Mouse (Mus musculus) intestine, postnatal 0 days (tissue): ENCODE measurements at regions not wholly inside any gene's neighbourhood (a gene's known extent, or its start where the extent isn't known, plus 50 kb on each side); places are given as distances from the start of the nearest gene placed in this dataset.

Source experiments
- ATAC-seq: fragments of 200-750 bp; cut with Nextera tagmentation; 2 replicates; pipeline ENCODE4 v1.8.0; 2017; ENCODE audit warnings: mild to moderate bottlenecking, moderate TSS enrichment, moderate library complexity
- H3K27ac ChIP-seq: fragments of 300-500 bp; sonication (generic); 2 replicates; pipeline ENCODE4 v1.5.1; 2014; ENCODE audit warnings: mild to moderate bottlenecking, low read depth, low read length, moderate library complexity
- H3K27me3 ChIP-seq: fragments of 300-500 bp; sonication (generic); replicated peaks from 2 replicates; pipeline ENCODE4 v1.6.1; 2014; ENCODE audit warnings: low read length, mixed read lengths; ENCODE audit not compliant: control insufficient read depth, insufficient read depth
- H3K36me3 ChIP-seq: fragments of 300-500 bp; sonication (generic); 2 replicates; pipeline ENCODE4 v1.6.1; 2014; ENCODE audit warnings: mild to moderate bottlenecking, moderate library complexity; ENCODE audit not compliant: control insufficient read depth, insufficient read depth
- H3K4me1 ChIP-seq: fragments of 300-500 bp; sonication (generic); replicated peaks from 2 replicates; pipeline ENCODE4 v1.6.1; 2014; ENCODE audit warnings: antibody characterized with exemption, low read length, mixed read lengths; ENCODE audit not compliant: control insufficient read depth, insufficient read depth
- H3K4me2 ChIP-seq: fragments of 300-500 bp; sonication (generic); replicated peaks from 2 replicates; pipeline ENCODE4 v1.6.1; 2014; ENCODE audit warnings: low read depth, mild to moderate bottlenecking, moderate library complexity
- H3K4me3 ChIP-seq: fragments of 300-500 bp; sonication (generic); 2 replicates; pipeline ENCODE4 v1.5.1; 2014; ENCODE audit warnings: low read depth, low read length
- H3K9ac ChIP-seq: fragments of 300-500 bp; sonication (generic); 2 replicates; pipeline ENCODE4 v1.6.1; 2014; ENCODE audit warnings: mild to moderate bottlenecking, low read depth, low read length
- H3K9me3 ChIP-seq: fragments of 300-500 bp; sonication (generic); 2 replicates; pipeline ENCODE4 v1.6.1; 2016; ENCODE audit warnings: mixed run types; ENCODE audit not compliant: control insufficient read depth
- CTCF ChIP-seq: sonication (generic); IDR thresholded peaks from 2 replicates; pipeline ENCODE4 v1.5.1; 2016; ENCODE audit warnings: low read depth, mild to moderate bottlenecking, control low read depth, antibody characterized with exemption, moderate library complexity
- WGBS: fragments of 180-500 bp; shearing (Covaris S2); extraction: QIAGEN DNeasy Blood & Tissue Kit; methylation state at CpG from one replicate; pipeline ENCODE4 v1.1.7; 2014; 5-methylcytosine and 5-hydroxymethylcytosine counted together

DNA sequence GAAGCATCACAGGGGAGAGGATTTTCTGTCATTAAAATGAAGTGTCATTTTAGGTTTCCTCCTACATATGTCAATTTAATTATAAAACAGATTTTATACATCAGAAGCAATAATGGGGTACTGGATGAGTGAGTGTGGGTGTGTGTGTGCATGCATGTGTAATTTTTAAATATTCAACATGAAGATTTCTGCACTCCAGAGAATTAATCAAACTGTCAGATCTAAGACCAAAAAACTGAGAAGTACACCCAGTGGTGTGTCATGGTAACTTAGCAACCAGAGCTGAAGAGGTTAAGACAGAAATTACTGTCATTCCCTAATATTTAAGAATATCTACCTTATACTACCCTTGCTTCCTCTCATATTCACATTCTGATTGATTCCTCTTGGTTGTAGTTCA is 919.0 kb downstream of the Poteg start:
- Histone ChIP-seq H3K9me3 (no peaks in the 10 kb centered on the region), H3K9ac (no peak overlapping the region), H3K36me3 (no peaks in the 10 kb centered on the region), H3K4me3 (no peak overlapping the region), H3K27ac (no peak overlapping the region), H3K4me1 (no peaks in the 10 kb centered on the region), H3K27me3 (no peaks in the 10 kb centered on the region), H3K4me2 (no peak overlapping the region)
- no peak for ATAC-seq
- TF ChIP-seq CTCF = no peak

DNA sequence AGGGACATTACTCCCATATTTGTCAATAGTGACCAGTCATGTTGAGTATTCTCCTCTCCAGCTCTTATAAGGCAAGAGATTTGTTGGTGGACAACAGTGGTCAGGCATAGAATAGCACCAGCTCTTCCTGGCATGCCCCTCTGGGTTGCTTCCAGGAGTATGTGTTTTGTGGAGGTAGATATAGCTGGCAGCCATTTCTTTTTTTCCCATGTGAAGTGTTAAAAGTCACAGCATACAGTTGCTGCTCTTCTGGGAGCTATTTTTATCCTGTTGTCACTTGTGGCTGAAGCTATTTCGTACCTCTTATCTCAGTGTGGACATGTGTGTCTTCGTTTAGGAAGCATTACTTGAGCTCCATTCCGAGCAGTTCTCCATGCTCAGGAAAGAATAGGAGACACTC is 919.9 kb downstream of the Poteg start:
- Histone ChIP-seq H3K4me1 (no peaks in the 10 kb centered on the region), H3K9ac (no peak overlapping the region), H3K9me3 (no peaks in the 10 kb centered on the region), H3K4me3 (no peak overlapping the region), H3K27ac (no peak overlapping the region), H3K36me3 (no peaks in the 10 kb centered on the region), H3K27me3 (no peaks in the 10 kb centered on the region), H3K4me2 (no peak overlapping the region)
- no peak for ATAC-seq
- 68% methylated on average over 3 of the region's 3 CpGs for WGBS
- no peak for TF ChIP-seq CTCF

DNA sequence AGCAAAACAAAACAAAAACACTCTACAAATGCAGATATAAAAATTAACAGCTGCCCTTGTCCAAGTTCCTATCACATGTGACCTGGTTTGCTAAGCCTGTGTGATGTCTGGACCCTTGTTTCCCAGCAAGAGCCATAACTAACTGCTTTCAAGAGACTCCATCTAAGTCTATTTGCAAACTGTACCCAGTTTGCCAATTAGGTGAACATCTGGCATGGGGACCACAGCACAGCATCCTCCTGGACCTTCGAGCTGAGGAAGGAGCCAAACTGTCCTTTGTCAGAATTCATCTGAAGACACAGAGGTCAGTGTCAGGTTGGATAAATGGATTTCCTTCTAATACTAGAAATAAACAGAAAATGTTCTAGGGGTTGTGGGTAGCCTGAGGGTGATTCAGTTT is 924.3 kb downstream of the Poteg start:
- Histone ChIP-seq H3K36me3 (no peaks in the 10 kb centered on the region), H3K4me2 (no peak overlapping the region), H3K4me3 (no peak overlapping the region), H3K27me3 (no peaks in the 10 kb centered on the region), H3K9me3 (no peaks in the 10 kb centered on the region), H3K4me1 (no peaks in the 10 kb centered on the region), H3K9ac (no peak overlapping the region), H3K27ac (no peak overlapping the region)
- no peak for ATAC-seq
- no peak for TF ChIP-seq CTCF
- 83% methylated on average over 1 of the region's 1 CpGs for WGBS

- Histone ChIP-seq H3K4me3 (no peak overlapping the region), H3K4me2 (no peak overlapping the region), H3K27me3 (no peaks in the 10 kb centered on the region), H3K36me3 (no peaks in the 10 kb centered on the region), H3K9ac (no peak overlapping the region), H3K27ac (no peak overlapping the region), H3K9me3 (no peaks in the 10 kb centered on the region), H3K4me1 (no peaks in the 10 kb centered on the region)
- no peak for ATAC-seq
- WGBS = 74% methylated on average over 1 of the region's 1 CpGs
- TF ChIP-seq CTCF = no peak
Measured at GRCm38 (mm10) chr8:28400141-28400540, 952.7 kb downstream of the Poteg start.

GRCm38 (mm10) chr8:28427544-28428135 is 980.2 kb downstream of the Poteg start:
- Histone ChIP-seq H3K4me2 (no peak overlapping the region), H3K9ac (no peak overlapping the region), H3K36me3 (no peaks in the 10 kb centered on the region), H3K27me3 (no peaks in the 10 kb centered on the region), H3K9me3 (no peaks in the 10 kb centered on the region), H3K4me3 (no peak overlapping the region), H3K4me1 (no peaks in the 10 kb centered on the region), H3K27ac (no peak overlapping the region)
- 71% methylated on average over 7 of the region's 7 CpGs for WGBS
- TF ChIP-seq CTCF = no peak
- ATAC-seq = no peak

- H3K4me2 ChIP-seq = no peak overlapping the region
Measured at GRCm38 (mm10) chr8:28473190-28473589, 1025.7 kb downstream of the Poteg start.

DNA sequence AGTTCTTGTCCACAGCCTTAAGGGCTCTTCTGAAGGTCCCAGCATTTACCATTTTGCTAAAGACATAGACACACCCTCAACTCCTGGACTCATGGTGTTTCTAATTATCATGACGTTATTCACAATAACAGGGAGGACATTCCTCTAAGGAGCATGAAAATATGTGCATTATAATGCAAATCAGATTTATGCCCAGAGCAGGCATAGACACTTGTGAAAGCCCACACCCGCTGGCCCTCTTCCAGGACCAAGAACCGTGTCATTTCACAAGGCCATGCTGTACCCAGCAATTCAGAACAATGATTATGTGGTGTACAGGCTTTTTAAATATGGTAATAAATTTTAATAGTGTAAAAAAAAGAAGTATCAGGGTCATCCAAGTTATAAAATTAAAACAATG is 1040.4 kb downstream of the Poteg start:
- no peak overlapping the region for H3K4me3 ChIP-seq
- H3K9ac ChIP-seq = no peak overlapping the region
- H3K9me3 ChIP-seq = no peaks in the 10 kb centered on the region
- no peak for ATAC-seq
- H3K27me3 ChIP-seq = no peaks in the 10 kb centered on the region
- no peak for TF ChIP-seq CTCF
- no peaks in the 10 kb centered on the region for H3K36me3 ChIP-seq
- no peak overlapping the region for H3K27ac ChIP-seq
- H3K4me2 ChIP-seq = no peak overlapping the region
- 80% methylated on average over 3 of the region's 3 CpGs for WGBS
- H3K4me1 ChIP-seq = no peaks in the 10 kb centered on the region

More at GRCm38 (mm10) chr8:28473190-28473589, 1025.7 kb downstream of the Poteg start:
- H3K27ac ChIP-seq = no peak overlapping the region
- no peaks in the 10 kb centered on the region for H3K36me3 ChIP-seq
- H3K27me3 ChIP-seq = no peaks in the 10 kb centered on the region
- H3K4me1 ChIP-seq = no peaks in the 10 kb centered on the region
- no peaks in the 10 kb centered on the region for H3K9me3 ChIP-seq
- H3K4me3 ChIP-seq = no peak overlapping the region
- no peak for TF ChIP-seq CTCF
- WGBS = 86% methylated on average over 2 of the region's 2 CpGs
- no peak overlapping the region for H3K9ac ChIP-seq
- no peak for ATAC-seq
